Mouse (Mus musculus) bone marrow, adult 2 months (tissue): Measurements from ENCODE around the gene Acot11.
A peak's percentile ranks its signal among the peaks of the same experiment; 100 is the strongest.

Source experiments
- CTCF ChIP-seq: fragments of 200-500 bp; IDR thresholded peaks from 2 replicates; pipeline ENCODE4 v1.5.1; 2011; ENCODE audit warnings: low read length, control low read depth; ENCODE audit not compliant: control insufficient read depth, insufficient read depth
- POLR2A ChIP-seq: fragments of 200-500 bp; IDR thresholded peaks from 2 replicates; pipeline ENCODE4 v1.6.1; 2011; ENCODE audit warnings: low read depth, mild to moderate bottlenecking, control low read depth, low read length, borderline replicate concordance; ENCODE audit not compliant: control insufficient read depth

GRCm38 (mm10) chr4:106803781-106804180 is 1.0 kb downstream of the Acot11 start:
- TF ChIP-seq POLR2A = no peak
- peak; percentile 64 for TF ChIP-seq CTCF
